Mouse (Mus musculus) hindbrain, embryonic 12.5 days (tissue): ENCODE data around the gene Ank3. TPM values are rescaled to one million over a fixed set of nuclear protein-coding genes. Genes with fewer than 3 reads are reported as not detected.

ENCODE experiments used
- ATAC-seq: fragments of 200-750 bp; cut with Nextera tagmentation; 2 replicates; pipeline ENCODE4 v1.8.0; 2017; ENCODE audit warnings: moderate TSS enrichment; ENCODE audit not compliant: low FRiP score
- H3K27ac ChIP-seq: fragments of 300-500 bp; sonication (generic); 2 replicates; pipeline ENCODE4 v1.5.1; 2016; ENCODE audit warnings: mild to moderate bottlenecking
- H3K27me3 ChIP-seq: fragments of 300-500 bp; sonication (generic); 2 replicates; pipeline ENCODE4 v1.6.1; 2016; ENCODE audit warnings: mild to moderate bottlenecking
- H3K36me3 ChIP-seq: fragments of 300-500 bp; sonication (generic); 2 replicates; pipeline ENCODE4 v1.6.1; 2016; ENCODE audit warnings: mild to moderate bottlenecking
- H3K4me1 ChIP-seq: fragments of 300-500 bp; sonication (generic); 2 replicates; pipeline ENCODE4 v1.6.1; 2016
- H3K4me2 ChIP-seq: fragments of 300-500 bp; sonication (generic); replicated peaks from 2 replicates; pipeline ENCODE4 v1.6.1; 2016; ENCODE audit warnings: mild to moderate bottlenecking
- H3K4me3 ChIP-seq: fragments of 300-500 bp; sonication (generic); 2 replicates; pipeline ENCODE4 v1.5.1; 2016; ENCODE audit warnings: mild to moderate bottlenecking
- H3K9ac ChIP-seq: fragments of 300-500 bp; sonication (generic); 2 replicates; pipeline ENCODE4 v1.6.1; 2016; ENCODE audit warnings: mild to moderate bottlenecking, moderate library complexity
- H3K9me3 ChIP-seq: fragments of 300-500 bp; sonication (generic); replicated peaks from 2 replicates; pipeline ENCODE4 v1.6.1; 2016; ENCODE audit warnings: mild to moderate bottlenecking
- WGBS: fragments of 180-500 bp; shearing (Covaris S2); methylation state at CpG from one replicate; pipeline ENCODE4 v1.1.7; 2016; 5-methylcytosine and 5-hydroxymethylcytosine counted together
- polyA plus RNA-seq: library from polyadenylated mRNA; unstranded; fragments of >200 nt; fragmentation: Nextera tagmentation; extraction: Ambion mirVana; gene quantifications from 2 replicates; pipeline ENCODE4 v1.2.1, GENCODE M21; 2016

Gene Ank3
- polyA plus RNA-seq, 1 experiment from 2014 or later, result 91.0 TPM

DNA sequence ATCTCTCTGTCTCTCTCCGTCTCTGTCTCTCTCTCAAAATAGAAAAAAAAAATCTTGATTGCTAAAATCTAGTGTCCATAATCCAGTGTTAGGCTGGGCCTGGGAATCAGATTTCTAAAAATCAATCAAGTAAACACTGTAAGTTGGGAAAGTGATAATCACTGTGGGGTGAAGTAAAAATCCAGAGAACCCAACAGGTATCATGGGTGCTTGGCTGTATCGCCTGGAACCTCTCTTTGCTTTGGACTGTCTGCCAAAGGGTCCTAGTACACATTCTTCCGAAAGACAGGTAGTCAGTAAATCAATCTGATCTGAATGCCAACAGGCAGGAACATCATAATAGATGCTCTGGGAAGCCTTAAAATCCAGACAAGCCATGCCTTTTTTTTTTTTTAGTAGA, 186.7 kb downstream of the Ank3 start:
- Histone ChIP-seq H3K27ac (no peak overlapping the region), H3K9ac (no peak overlapping the region)

DNA sequence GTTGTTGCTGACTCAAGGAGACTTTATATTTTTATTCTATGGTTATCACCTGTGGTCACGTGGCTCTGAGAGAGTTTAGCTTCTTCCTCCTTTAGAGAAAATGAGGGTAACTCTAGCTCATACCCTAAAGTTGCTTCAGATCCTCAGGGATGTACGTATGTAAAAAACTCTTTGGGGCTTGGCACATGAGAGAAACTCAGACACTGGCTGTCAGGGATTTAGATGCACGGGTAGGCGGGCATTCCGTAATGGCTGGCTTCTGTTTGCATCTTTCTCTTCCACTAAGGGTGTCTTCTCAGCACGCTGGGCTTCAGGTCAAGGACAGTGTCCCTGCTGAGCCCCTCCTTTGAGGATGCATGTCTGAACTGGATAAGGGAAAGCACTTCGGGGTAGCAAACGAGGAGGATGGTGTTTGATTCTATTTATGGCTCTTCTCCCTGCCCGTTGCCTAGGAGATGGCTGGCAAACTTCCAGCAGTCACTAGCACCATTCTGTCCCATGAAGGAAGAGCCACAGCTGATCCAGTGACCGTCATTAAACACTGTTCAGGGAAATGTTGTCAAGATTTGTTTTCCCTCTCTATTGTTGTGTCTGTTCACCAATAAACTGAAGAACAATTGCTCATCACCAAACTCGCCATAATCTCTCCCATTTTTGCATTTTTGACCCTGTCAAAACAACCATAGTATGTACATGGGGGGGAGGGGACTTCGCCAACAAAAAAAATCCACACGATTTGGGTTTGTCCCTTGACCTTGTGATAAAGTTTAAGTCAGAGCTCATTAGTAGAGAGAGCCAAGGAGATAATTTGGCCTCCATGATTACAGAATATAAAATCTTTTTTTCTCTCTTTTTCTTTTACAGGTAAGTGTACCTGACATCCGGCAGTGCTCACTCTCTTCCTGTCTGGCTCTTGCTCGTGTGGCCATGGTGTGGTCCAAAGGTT, 195.9 kb downstream of the Ank3 start:
- Histone ChIP-seq H3K4me2 (peak overlapping the region; percentile 39), H3K9me3 (no peaks in the 10 kb centered on the region), H3K9ac (no peak overlapping the region; the same call in 1 of the 2 replicates), H3K4me3 (no peak overlapping the region), H3K27me3 (no peaks in the 10 kb centered on the region), H3K4me1 (peaks cover 18% of the 10 kb centered on the region), H3K36me3 (peaks cover 6% of the 10 kb centered on the region; the same call in 1 of the 2 replicates), H3K27ac (peak overlapping the region; percentile 67)
- 49% methylated on average over 15 of the region's 15 CpGs for WGBS
- peak; percentile 87 for ATAC-seq

More for the DNA sequence above, 186.7 kb downstream of the Ank3 start:
- H3K4me1 ChIP-seq, result peaks cover 22% of the 10 kb centered on the region
- no peak for ATAC-seq
- no peaks in the 10 kb centered on the region for H3K27me3 ChIP-seq
- no peaks in the 10 kb centered on the region for H3K36me3 ChIP-seq
- no peaks in the 10 kb centered on the region for H3K9me3 ChIP-seq
- WGBS, result 89% methylated on average over 3 of the region's 3 CpGs
- H3K4me3 ChIP-seq, result no peak overlapping the region
- no peak overlapping the region for H3K4me2 ChIP-seq

DNA sequence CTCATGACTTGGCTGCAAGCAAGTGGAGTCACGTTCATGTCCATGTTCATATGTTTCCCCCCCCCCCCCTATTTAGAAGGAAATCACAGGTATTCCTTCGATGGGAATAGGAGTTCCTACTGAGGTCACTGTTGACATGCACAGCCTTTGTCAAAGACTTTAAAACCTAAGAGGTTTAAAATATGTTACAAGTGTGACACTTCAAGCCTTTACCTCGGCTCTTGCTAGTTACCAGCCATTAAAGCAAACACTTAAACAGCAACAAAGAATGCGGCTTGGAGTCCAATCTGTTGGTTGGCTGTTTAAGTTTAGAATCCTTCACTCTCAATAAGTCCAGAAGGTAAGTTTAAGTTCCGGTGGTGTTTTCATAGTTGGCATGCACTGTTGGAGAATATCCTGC, 196.9 kb downstream of the Ank3 start:
- H3K9me3 ChIP-seq, result no peaks in the 10 kb centered on the region
- H3K4me2 ChIP-seq, result no peak overlapping the region
- H3K9ac ChIP-seq, result no peak overlapping the region
- ATAC-seq, result no peak
- whole genome bisulfite sequencing, result 92% methylated on average over 5 of the region's 5 CpGs
- H3K27me3 ChIP-seq, result no peaks in the 10 kb centered on the region
- peaks cover 18% of the 10 kb centered on the region for H3K4me1 ChIP-seq
- peaks cover 6% of the 10 kb centered on the region; the same call in 1 of the 2 replicates for H3K36me3 ChIP-seq
- no peak overlapping the region for H3K4me3 ChIP-seq
- H3K27ac ChIP-seq, result no peak overlapping the region

DNA sequence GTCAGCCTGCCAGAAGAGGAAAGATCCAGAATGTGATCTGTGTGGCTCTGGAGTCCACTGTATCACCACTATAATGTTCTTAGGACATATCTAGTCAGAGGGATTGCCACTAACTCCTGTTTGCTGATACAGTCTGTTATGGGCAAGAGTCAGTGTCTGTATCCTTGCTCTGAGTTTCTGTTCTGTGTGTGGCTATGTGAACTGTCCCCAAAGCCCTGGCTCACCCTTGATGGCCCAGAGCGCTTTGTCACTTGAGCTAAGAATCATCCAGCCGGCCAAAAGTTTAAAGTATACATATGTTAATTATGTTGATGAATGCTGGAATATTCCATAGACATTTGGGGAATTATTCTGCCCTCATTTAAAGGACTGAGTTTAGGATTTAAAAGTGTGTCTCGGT, 202.9 kb downstream of the Ank3 start:
- no peak overlapping the region for H3K27ac ChIP-seq
- no peak for ATAC-seq
- no peak overlapping the region for H3K4me2 ChIP-seq
- no peaks in the 10 kb centered on the region for H3K27me3 ChIP-seq
- no peaks in the 10 kb centered on the region for H3K9me3 ChIP-seq
- H3K9ac ChIP-seq, result no peak overlapping the region
- H3K36me3 ChIP-seq, result peaks cover 6% of the 10 kb centered on the region; the same call in 1 of the 2 replicates
- 83% methylated on average over 3 of the region's 3 CpGs for WGBS
- H3K4me1 ChIP-seq, result peaks cover 12% of the 10 kb centered on the region
- no peak overlapping the region for H3K4me3 ChIP-seq

DNA sequence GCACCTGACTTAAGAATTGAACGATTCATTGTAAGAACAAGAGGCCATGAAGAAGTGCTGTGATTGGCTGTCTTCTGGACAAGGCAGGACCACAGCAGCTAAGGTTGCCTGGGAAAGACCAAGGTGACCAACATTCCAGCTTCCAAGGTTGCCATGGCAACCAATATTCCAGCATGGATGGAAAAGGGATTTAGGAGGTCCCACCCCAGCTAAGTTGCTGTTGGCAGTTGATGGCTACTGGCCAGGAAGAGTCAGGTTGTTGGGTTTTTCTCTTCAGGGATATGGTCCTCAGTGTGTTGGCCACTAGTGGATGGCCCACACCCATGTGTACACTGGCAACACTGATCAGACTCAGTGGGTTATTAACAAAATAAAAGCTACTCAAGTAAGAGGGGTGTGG, 204.1 kb downstream of the Ank3 start:
- Histone ChIP-seq H3K9ac (no peak overlapping the region), H3K27ac (no peak overlapping the region), H3K4me2 (no peak overlapping the region), H3K9me3 (no peaks in the 10 kb centered on the region), H3K4me1 (peaks cover 12% of the 10 kb centered on the region), H3K27me3 (no peaks in the 10 kb centered on the region), H3K4me3 (no peak overlapping the region), H3K36me3 (0 out of 2 replicates have a peak, but pooled peaks cover under 1% of the 10 kb centered on the region)
- WGBS, result 91% methylated on average over 1 of the region's 1 CpGs
- ATAC-seq, result no peak

DNA sequence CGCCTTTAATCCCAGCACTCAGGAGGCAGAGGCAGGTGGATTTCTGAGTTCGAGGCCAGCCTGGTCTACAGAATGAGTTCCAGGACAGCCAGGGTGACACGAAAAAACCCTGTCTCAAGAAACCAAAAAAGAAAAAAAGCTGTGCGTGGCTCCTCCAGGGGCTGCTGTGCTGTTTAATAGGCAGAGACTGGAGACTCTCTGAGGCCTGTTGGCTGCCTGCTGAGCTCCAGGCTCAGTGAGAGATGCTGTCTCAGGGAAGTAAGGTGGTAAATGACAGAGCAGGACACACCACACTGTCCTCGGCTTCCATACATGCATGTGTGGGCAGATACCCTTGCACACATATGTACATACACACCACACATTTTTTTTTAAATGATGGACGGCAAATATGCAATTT, 206.0 kb downstream of the Ank3 start:
- Histone ChIP-seq H3K9ac (no peak overlapping the region), H3K4me2 (no peak overlapping the region), H3K4me3 (no peak overlapping the region), H3K4me1 (peaks cover 12% of the 10 kb centered on the region), H3K27ac (no peak overlapping the region), H3K9me3 (no peaks in the 10 kb centered on the region), H3K36me3 (peaks cover 3% of the 10 kb centered on the region; the same call in 1 of the 2 replicates), H3K27me3 (no peaks in the 10 kb centered on the region)
- no peak for ATAC-seq
- 76% methylated on average over 6 of the region's 6 CpGs for WGBS

DNA sequence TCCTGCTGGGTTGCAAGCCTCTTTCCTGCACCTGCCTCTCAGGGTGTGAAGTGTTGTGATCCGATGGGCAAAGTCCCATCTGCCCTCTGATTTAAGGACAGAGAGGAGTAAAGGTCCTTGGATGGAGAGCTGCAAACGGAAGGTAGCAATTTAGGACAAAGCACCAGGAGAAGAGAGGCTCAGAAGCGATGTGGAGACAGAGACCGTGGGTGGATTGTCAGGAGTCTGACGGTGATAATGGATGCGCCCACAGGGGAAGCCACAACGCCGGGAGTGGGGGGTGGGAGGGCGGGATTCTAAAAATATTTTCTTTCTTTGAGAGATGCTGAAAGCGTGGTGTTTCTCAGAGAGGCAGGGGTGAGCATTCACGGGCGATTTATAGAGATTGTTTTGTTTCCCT, 206.6 kb downstream of the Ank3 start:
- H3K27me3 ChIP-seq, result no peaks in the 10 kb centered on the region
- H3K4me2 ChIP-seq, result no peak overlapping the region
- WGBS, result 45% methylated on average over 12 of the region's 12 CpGs
- no peaks in the 10 kb centered on the region for H3K9me3 ChIP-seq
- ATAC-seq, result no peak
- peaks cover 12% of the 10 kb centered on the region for H3K4me1 ChIP-seq
- no peak overlapping the region for H3K4me3 ChIP-seq
- H3K27ac ChIP-seq, result peak overlapping the region; percentile 30; the same call in 1 of the 2 replicates
- peaks cover 3% of the 10 kb centered on the region; the same call in 1 of the 2 replicates for H3K36me3 ChIP-seq
- no peak overlapping the region for H3K9ac ChIP-seq

DNA sequence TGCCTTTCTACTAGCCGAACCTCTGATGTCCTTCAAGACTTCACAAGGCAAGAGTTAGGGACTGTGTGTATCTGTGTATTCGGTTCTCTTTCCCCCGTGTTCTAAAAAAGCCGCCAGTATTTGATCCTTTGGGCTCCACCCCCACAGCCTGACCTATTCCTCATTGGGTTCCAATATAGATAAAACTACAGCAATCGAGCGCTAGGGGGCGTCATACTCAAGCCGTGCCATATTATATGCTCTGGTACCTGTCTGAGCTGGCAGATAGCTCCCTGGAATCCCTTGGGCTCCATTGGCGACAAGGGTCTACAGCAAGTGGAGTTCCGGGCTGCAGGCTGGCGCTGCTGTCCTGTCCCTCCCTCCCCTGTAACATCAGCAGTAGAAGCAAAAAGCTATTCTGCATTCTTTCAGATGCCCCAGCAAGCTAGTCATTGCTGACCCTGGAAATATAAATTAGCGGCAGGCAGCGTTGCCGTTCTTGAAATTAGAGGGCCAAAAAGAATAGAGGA, 209.1 kb downstream of the Ank3 start:
- 68% methylated on average over 14 of the region's 14 CpGs for WGBS
- Histone ChIP-seq H3K4me2 (no peak overlapping the region), H3K27ac (no peak overlapping the region)

DNA sequence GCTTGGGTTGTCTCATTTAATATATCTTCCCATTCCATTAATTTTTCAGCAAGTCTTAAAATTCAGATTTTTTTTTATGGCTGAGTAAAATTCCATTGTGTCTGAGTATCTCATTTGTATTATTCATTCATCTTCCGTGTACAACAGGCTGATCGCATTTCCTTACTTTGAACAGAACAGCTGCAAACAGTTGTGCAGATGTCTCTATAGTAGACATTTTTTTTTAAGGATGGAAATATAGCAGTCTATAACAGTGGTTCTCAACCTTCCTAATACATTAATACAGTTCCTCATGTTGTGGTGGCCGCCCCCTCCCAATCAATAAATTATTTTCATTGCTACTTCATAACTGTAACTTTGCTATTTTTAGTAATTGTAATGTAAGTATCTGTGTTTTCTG, 212.7 kb downstream of the Ank3 start:
- no peak overlapping the region for H3K4me2 ChIP-seq
- H3K27me3 ChIP-seq, result no peaks in the 10 kb centered on the region
- H3K36me3 ChIP-seq, result peaks cover 3% of the 10 kb centered on the region; the same call in 1 of the 2 replicates
- no peak overlapping the region for H3K9ac ChIP-seq
- ATAC-seq, result no peak
- no peaks in the 10 kb centered on the region for H3K9me3 ChIP-seq
- no peak overlapping the region for H3K4me3 ChIP-seq
- WGBS, result 78% methylated on average over 3 of the region's 3 CpGs
- no peaks in the 10 kb centered on the region; the same call in 1 of the 2 replicates for H3K4me1 ChIP-seq
- H3K27ac ChIP-seq, result no peak overlapping the region

More for the DNA sequence above, 209.1 kb downstream of the Ank3 start:
- Histone ChIP-seq H3K27me3 (no peaks in the 10 kb centered on the region), H3K9me3 (no peaks in the 10 kb centered on the region), H3K36me3 (peaks cover 3% of the 10 kb centered on the region; the same call in 1 of the 2 replicates), H3K9ac (no peak overlapping the region), H3K4me3 (no peak overlapping the region), H3K4me1 (peaks cover 12% of the 10 kb centered on the region)
- no peak for ATAC-seq

DNA sequence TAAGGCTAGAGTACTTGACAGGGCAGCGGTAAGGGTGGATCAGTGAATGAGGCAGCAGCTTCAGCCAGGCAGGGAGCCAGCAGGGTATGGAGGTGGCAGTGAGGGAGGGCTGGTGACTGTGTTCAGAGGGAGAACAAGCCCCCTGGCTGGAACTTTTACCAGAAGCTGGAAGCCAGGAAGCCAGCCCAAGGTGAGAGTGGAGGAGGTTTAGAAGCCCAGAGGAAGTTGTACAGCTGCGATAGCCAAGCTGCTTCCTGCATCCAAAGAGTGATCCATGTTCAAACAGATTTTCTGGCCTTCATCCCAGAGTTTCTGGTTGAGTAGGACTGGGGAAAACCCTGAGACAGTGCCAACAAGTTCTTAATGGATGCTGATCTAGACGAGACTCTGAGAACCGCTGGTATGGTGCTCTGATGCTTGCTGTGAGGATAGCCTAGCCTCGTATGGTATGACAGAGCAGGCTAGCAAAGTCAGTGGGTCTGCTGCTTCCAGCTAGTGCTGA, 213.3 kb downstream of the Ank3 start:
- 85% methylated on average over 5 of the region's 5 CpGs for WGBS
- Histone ChIP-seq H3K27ac (no peak overlapping the region; the same call in 1 of the 2 replicates), H3K9me3 (no peaks in the 10 kb centered on the region), H3K36me3 (peaks cover 3% of the 10 kb centered on the region; the same call in 1 of the 2 replicates), H3K4me3 (no peak overlapping the region), H3K27me3 (no peaks in the 10 kb centered on the region), H3K9ac (no peak overlapping the region), H3K4me1 (no peaks in the 10 kb centered on the region), H3K4me2 (no peak overlapping the region)
- ATAC-seq, result no peak

DNA sequence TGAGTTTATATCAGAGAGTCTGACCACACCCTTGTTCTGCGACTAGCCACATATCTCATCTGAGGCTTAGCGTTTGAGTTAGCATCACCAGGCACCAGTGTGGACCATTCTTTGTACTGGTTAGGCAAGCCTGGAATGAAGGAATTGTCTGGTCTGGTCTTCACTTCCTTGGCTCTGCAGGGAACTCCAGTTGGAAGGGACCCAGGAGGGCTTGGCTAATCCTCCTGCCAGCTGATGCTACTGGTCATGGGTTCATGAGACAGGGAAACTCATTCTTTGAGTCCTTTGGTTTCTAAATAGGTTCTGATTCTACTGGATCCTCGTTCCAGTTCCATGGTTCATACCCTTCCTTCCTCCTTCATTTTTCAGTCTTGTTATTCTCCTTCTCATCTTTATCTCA, 218.4 kb downstream of the Ank3 start:
- ATAC-seq, result no peak
- no peaks in the 10 kb centered on the region for H3K4me1 ChIP-seq
- no peak overlapping the region for H3K4me2 ChIP-seq
- H3K27me3 ChIP-seq, result no peaks in the 10 kb centered on the region
- no peak overlapping the region for H3K9ac ChIP-seq
- no peaks in the 10 kb centered on the region for H3K36me3 ChIP-seq
- H3K9me3 ChIP-seq, result no peaks in the 10 kb centered on the region
- H3K27ac ChIP-seq, result no peak overlapping the region
- WGBS, result 93% methylated on average over 3 of the region's 3 CpGs
- no peak overlapping the region for H3K4me3 ChIP-seq

DNA sequence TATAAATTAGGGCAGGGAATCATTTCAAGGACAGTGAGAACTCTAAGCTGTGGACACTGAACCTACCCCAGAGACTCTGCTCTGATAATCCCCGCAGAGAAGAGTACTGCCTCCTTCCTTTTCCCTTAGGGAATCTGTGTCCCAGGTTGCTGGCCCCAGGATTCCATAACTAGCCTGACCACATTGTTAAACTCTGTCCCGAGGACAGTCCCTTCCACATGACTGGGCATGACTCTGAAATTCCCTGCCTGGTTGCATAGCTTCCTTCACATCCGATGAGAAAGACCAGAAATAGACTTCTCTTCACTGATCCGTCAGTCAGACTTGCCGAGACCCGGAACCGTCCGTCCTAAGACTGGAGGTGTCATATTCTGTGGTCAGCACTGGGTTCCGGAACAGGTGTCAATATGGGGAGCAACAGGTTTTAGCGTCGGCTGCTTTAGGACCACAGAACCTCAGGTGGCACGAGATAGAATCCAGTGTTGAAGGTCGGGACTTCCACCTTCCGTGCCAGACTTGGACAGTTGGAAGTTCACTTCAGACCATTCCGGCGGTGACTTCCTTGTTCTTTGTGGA, 219.1 kb downstream of the Ank3 start:
- Histone ChIP-seq H3K9ac (no peak overlapping the region), H3K27me3 (no peaks in the 10 kb centered on the region), H3K9me3 (no peaks in the 10 kb centered on the region), H3K4me3 (no peak overlapping the region), H3K4me1 (no peaks in the 10 kb centered on the region), H3K27ac (no peak overlapping the region), H3K36me3 (no peaks in the 10 kb centered on the region), H3K4me2 (no peak overlapping the region)
- no peak for ATAC-seq
- 86% methylated on average over 16 of the region's 16 CpGs for WGBS
